Mouse (Mus musculus) embryonic facial prominence, embryonic 14.5 days (tissue): ENCODE measurements around the gene Ptprg. TPM values are rescaled to one million over a fixed set of nuclear protein-coding genes. Genes with fewer than 3 reads are reported as not detected.
A peak's percentile ranks its signal among the peaks of the same experiment; 100 is the strongest.

ENCODE experiments used
- ATAC-seq: fragments of 200-750 bp; cut with Nextera tagmentation; 2 replicates; pipeline ENCODE4 v1.8.0; 2017; ENCODE audit warnings: low read depth, moderate number of reproducible peaks, moderate TSS enrichment
- DNase-seq: peaks from one replicate; pipeline ENCODE4 v3.0.0-alpha.2; 2015; ENCODE audit warnings: low spot score
- H3K27ac ChIP-seq: fragments of 300-500 bp; sonication (generic); replicated peaks from 2 replicates; pipeline ENCODE4 v1.5.1; 2014; ENCODE audit warnings: low read depth, mild to moderate bottlenecking, low read length, moderate library complexity
- H3K27me3 ChIP-seq: fragments of 300-500 bp; sonication (generic); replicated peaks from 2 replicates; pipeline ENCODE4 v1.6.1; 2014; ENCODE audit warnings: low read length; ENCODE audit not compliant: control insufficient read depth, insufficient read depth
- H3K36me3 ChIP-seq: fragments of 300-500 bp; sonication (generic); 2 replicates; pipeline ENCODE4 v1.6.1; 2014; ENCODE audit warnings: low read length, mixed read lengths; ENCODE audit not compliant: control insufficient read depth, insufficient read depth
- H3K4me1 ChIP-seq: fragments of 300-500 bp; sonication (generic); 2 replicates; pipeline ENCODE4 v1.6.1; 2014; ENCODE audit warnings: antibody characterized with exemption, low read length; ENCODE audit not compliant: control insufficient read depth, insufficient read depth
- H3K4me2 ChIP-seq: fragments of 300-500 bp; sonication (generic); 2 replicates; pipeline ENCODE4 v1.6.1; 2014; ENCODE audit warnings: low read depth, mild to moderate bottlenecking, low read length, moderate library complexity, mixed read lengths
- H3K4me3 ChIP-seq: fragments of 300-500 bp; sonication (generic); 2 replicates; pipeline ENCODE4 v1.5.1; 2014; ENCODE audit warnings: low read depth, mild to moderate bottlenecking, low read length
- H3K9ac ChIP-seq: fragments of 300-500 bp; sonication (generic); 2 replicates; pipeline ENCODE4 v1.6.1; 2014; ENCODE audit warnings: low read depth, mild to moderate bottlenecking, low read length, moderate library complexity, mixed read lengths
- H3K9me3 ChIP-seq: fragments of 300-500 bp; sonication (generic); 2 replicates; pipeline ENCODE4 v1.6.1; 2016; ENCODE audit warnings: low read length; ENCODE audit not compliant: control insufficient read depth
- WGBS: fragments of 180-500 bp; shearing (Covaris S2); extraction: QIAGEN DNeasy Blood & Tissue Kit; methylation state at CpG from one replicate; pipeline ENCODE4 v1.1.7; 2014; 5-methylcytosine and 5-hydroxymethylcytosine counted together
- polyA plus RNA-seq: library from polyadenylated mRNA; unstranded; fragments of >200 nt; fragmentation: Nextera tagmentation; extraction: Ambion mirVana; gene quantifications from 2 replicates; pipeline ENCODE4 v1.2.1, GENCODE M21; 2014

Gene Ptprg
- polyA plus RNA-seq, 1 experiment from 2014 or later = 23.5 TPM

DNA sequence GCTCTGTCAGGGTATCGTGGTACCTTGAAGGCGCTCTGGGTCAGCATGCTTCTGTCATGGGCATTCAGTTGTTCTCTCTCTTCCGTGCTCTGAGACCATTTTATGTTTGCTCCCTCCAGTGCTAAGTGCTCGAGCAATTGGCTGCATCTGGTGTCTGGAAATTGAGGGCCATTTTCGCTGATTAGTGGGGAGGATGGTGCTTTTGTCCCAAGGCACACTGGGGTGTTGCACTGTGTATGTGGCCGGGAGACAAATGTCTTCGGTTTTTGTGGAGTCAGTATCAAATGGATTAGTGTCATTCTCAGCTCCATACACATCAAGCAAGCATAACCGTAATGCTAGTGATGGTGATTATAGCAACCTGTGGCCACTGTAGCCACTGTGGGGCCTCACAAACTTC, 271.6 kb downstream of the Ptprg start:
- Histone ChIP-seq H3K4me1 (peaks cover 20% of the 10 kb centered on the region), H3K4me2 (no peak overlapping the region), H3K27ac (no peak overlapping the region), H3K27me3 (no peaks in the 10 kb centered on the region), H3K9ac (no peak overlapping the region), H3K36me3 (no peaks in the 10 kb centered on the region), H3K4me3 (no peak overlapping the region), H3K9me3 (no peaks in the 10 kb centered on the region)
- DNase-seq (no peak), ATAC-seq (no peak)
- 71% methylated on average over 8 of the region's 8 CpGs for WGBS

DNA sequence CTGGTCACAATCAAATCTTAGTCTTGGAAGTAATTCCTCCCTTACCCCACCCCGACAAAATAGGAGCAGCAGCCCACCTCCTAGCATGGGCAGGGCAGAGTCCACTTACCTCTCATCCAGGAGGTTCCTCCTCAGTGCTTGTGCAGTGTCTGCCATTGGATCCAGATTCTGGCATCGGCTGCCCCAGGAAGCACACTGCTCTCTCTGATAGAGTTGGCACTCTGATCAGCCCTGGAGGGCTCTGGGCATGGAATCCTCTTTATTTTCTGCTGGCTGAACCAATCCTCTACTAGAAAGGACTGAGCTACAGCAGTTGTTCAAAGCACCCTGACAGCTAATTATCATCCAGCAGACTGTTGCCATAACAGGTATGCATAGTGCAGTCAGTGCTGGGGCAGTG, 272.2 kb downstream of the Ptprg start:
- Histone ChIP-seq H3K27ac (no peak overlapping the region), H3K4me1 (peaks cover 20% of the 10 kb centered on the region), H3K4me3 (no peak overlapping the region), H3K27me3 (no peaks in the 10 kb centered on the region), H3K4me2 (no peak overlapping the region), H3K36me3 (no peaks in the 10 kb centered on the region), H3K9me3 (no peaks in the 10 kb centered on the region), H3K9ac (no peak overlapping the region)
- ATAC-seq (no peak), DNase-seq (no peak)
- WGBS = 80% methylated on average over 2 of the region's 2 CpGs

- H3K36me3 ChIP-seq = no peaks in the 10 kb centered on the region
- DNase-seq = no peak
- no peaks in the 10 kb centered on the region for H3K9me3 ChIP-seq
- H3K27me3 ChIP-seq = no peaks in the 10 kb centered on the region
- H3K4me3 ChIP-seq = no peak overlapping the region
- no peak for ATAC-seq
- no peak overlapping the region for H3K27ac ChIP-seq
- WGBS = 17% methylated on average over 4 of the region's 4 CpGs
- H3K4me2 ChIP-seq = no peak overlapping the region
- H3K9ac ChIP-seq = no peak overlapping the region
- peaks cover 16% of the 10 kb centered on the region; the same call in 1 of the 2 replicates for H3K4me1 ChIP-seq
Measured at GRCm38 (mm10) chr14:11828086-11828485, 274.8 kb downstream of the Ptprg start.

- ATAC-seq = no peak
- 90% methylated on average over 3 of the region's 3 CpGs for WGBS
Measured at GRCm38 (mm10) chr14:11833678-11834077, 280.3 kb downstream of the Ptprg start.

DNA sequence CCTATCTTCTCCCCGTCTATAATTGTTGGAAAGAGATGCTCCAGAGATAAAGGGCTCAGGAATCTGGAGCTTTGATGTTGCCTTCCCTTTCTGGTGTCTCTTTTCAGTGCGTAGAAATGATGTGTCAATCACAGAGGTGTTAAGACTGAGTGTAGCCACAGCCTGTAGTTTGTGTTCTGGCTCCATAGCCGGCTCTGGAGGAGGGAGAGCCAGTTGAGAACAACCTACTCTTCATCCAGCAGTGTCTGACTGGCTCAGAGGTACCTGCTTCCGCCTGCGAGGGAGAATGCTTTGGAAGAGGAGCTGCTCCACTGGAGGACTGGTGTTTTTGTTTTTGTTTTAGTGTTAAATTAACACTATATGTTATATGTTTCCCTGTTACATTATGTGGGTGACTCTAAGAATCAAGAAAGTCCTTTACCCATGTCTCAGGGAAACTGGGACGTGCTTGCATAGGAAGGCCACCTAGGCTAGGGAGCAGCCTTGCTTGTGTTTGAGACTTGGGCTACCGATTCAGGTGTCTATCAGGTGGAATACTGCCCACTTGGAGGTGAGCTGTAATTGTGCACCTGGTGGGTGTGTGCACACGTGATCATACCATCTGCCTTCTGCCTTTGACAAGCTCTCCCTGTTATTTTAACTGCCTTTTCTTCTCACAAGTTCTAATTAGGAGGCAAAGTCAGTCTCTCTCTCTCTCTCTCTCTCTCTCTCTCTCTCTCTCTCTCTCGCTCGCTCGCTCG, 282.5 kb downstream of the Ptprg start:
- no peak for DNase-seq
- H3K9ac ChIP-seq = no peak overlapping the region
- WGBS = 78% methylated on average over 12 of the region's 12 CpGs

More at GRCm38 (mm10) chr14:11833678-11834077, 280.3 kb downstream of the Ptprg start:
- Histone ChIP-seq H3K4me3 (no peak overlapping the region), H3K27me3 (no peaks in the 10 kb centered on the region), H3K4me1 (no peaks in the 10 kb centered on the region), H3K36me3 (no peaks in the 10 kb centered on the region), H3K27ac (no peak overlapping the region), H3K9me3 (no peaks in the 10 kb centered on the region), H3K4me2 (no peak overlapping the region), H3K9ac (no peak overlapping the region)
- no peak for DNase-seq

GRCm38 (mm10) chr14:11837714-11838113, 284.4 kb downstream of the Ptprg start:
- no peak overlapping the region for H3K27ac ChIP-seq
- no peak overlapping the region for H3K9ac ChIP-seq
- H3K4me3 ChIP-seq = no peak overlapping the region
- no peaks in the 10 kb centered on the region for H3K36me3 ChIP-seq
- no peaks in the 10 kb centered on the region for H3K27me3 ChIP-seq
- ATAC-seq (no peak), DNase-seq (no peak)
- 67% methylated on average over 1 of the region's 1 CpGs for WGBS
- H3K9me3 ChIP-seq = no peaks in the 10 kb centered on the region
- no peaks in the 10 kb centered on the region for H3K4me1 ChIP-seq
- H3K4me2 ChIP-seq = no peak overlapping the region

More for the DNA sequence above, 282.5 kb downstream of the Ptprg start:
- Histone ChIP-seq H3K27ac (no peak overlapping the region), H3K36me3 (no peaks in the 10 kb centered on the region), H3K4me3 (no peak overlapping the region), H3K9me3 (no peaks in the 10 kb centered on the region), H3K4me2 (no peak overlapping the region), H3K4me1 (no peaks in the 10 kb centered on the region), H3K27me3 (no peaks in the 10 kb centered on the region)
- ATAC-seq = peak; percentile 62; the same call in 1 of the 2 replicates

- Histone ChIP-seq H3K27me3 (no peaks in the 10 kb centered on the region), H3K27ac (no peak overlapping the region), H3K4me1 (no peaks in the 10 kb centered on the region), H3K9ac (no peak overlapping the region), H3K4me2 (no peak overlapping the region), H3K9me3 (no peaks in the 10 kb centered on the region), H3K4me3 (no peak overlapping the region), H3K36me3 (no peaks in the 10 kb centered on the region)
- 78% methylated on average over 4 of the region's 4 CpGs for WGBS
- ATAC-seq (no peak), DNase-seq (no peak)
Measured at GRCm38 (mm10) chr14:11841621-11842020, 288.3 kb downstream of the Ptprg start.

GRCm38 (mm10) chr14:11852896-11853295, 299.6 kb downstream of the Ptprg start:
- ATAC-seq (no peak), DNase-seq (no peak)
- H3K27me3 ChIP-seq = no peaks in the 10 kb centered on the region
- H3K9me3 ChIP-seq = no peaks in the 10 kb centered on the region
- no peak overlapping the region for H3K9ac ChIP-seq
- no peaks in the 10 kb centered on the region for H3K36me3 ChIP-seq
- H3K4me3 ChIP-seq = no peak overlapping the region
- no peak overlapping the region for H3K4me2 ChIP-seq
- H3K27ac ChIP-seq = no peak overlapping the region
- WGBS = 85% methylated on average over 3 of the region's 3 CpGs
- peaks cover under 1% of the 10 kb centered on the region; the same call in 1 of the 2 replicates for H3K4me1 ChIP-seq

DNA sequence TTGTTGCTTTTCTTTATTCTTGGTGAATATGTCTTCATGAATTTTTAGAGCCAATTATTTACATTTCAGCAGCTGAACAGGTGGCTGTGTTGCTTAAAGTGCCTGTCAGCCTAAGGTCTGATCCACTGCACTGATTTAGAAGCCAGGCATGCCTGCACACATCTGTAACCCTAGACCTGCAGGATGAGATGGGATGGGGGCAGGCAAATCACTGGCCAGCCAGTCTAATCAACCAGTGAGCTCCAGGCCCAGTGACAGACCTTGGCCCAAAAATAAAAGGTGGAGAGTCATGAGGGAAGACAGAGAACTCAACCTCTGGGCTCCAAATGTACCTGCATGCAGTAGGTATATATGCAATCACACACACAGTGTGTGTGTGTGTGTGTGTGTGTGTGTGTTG, 302.2 kb downstream of the Ptprg start:
- Histone ChIP-seq H3K27me3 (no peaks in the 10 kb centered on the region), H3K27ac (no peak overlapping the region), H3K4me3 (no peak overlapping the region), H3K36me3 (no peaks in the 10 kb centered on the region), H3K4me1 (peaks cover 12% of the 10 kb centered on the region; the same call in 1 of the 2 replicates), H3K9ac (no peak overlapping the region), H3K4me2 (no peak overlapping the region), H3K9me3 (no peaks in the 10 kb centered on the region)
- DNase-seq (no peak), ATAC-seq (no peak)
